Mouse (Mus musculus): ENCODE results near the gene Scgb1b7.
"Not testable (repeated sequence)": the region's sequence is repeated elsewhere in the genome, so short reads cannot be mapped to it uniquely, and the experiment has no call there.

Gene Scgb1b7

DNA sequence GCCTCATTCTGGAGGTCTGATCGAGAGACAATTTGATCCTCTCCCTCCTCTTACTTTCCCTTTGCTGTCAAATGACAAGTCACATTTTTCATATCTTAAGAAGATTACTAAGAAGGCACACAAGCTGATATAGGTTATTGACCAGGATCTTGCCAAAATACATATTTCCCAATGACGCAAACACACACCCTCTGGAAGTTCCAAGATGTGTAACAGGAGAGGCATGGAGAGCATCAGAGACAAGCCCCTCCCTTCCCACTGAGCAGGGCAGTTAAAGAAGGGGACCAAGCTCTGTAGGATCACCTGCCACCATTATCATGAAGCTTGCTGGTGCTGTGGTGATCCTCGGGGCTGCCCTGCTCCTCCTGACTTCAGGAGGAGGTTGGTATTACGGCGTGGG is at the start of gene Scgb1b7:
Gene Scgb1b7 (plus strand): TSS at position 301 of the 400 bp plus-strand sequence.
- not testable (repeated sequence) for DNase-seq

DNA sequence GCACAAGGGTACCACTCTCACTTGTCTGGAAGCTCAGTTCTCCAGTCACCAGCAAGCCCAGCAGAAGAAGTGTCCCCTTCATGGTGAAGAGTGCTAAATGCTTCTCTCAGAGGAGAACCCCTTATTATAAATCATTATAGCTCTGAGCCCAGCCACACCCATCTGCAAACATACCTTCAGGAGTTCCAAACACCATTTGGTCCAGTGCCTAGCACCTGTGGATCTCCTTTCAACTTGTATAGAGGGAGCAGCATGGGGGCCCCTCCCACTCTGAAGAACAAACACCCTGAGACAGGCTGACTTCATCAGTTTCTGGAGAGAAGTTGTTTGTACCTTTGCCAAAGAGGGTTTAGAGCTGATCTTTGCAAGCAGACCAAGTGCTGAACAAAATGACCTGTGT is 6.8 kb upstream of the Scgb1b7 start, which contains the start of gene Scgb2b7:
Gene Scgb2b7 (minus strand): TSS at position 101 of the 400 bp plus-strand sequence.
- not testable (repeated sequence) for DNase-seq
